Mouse (Mus musculus): ENCODE data around the gene Plppr2.

DNA sequence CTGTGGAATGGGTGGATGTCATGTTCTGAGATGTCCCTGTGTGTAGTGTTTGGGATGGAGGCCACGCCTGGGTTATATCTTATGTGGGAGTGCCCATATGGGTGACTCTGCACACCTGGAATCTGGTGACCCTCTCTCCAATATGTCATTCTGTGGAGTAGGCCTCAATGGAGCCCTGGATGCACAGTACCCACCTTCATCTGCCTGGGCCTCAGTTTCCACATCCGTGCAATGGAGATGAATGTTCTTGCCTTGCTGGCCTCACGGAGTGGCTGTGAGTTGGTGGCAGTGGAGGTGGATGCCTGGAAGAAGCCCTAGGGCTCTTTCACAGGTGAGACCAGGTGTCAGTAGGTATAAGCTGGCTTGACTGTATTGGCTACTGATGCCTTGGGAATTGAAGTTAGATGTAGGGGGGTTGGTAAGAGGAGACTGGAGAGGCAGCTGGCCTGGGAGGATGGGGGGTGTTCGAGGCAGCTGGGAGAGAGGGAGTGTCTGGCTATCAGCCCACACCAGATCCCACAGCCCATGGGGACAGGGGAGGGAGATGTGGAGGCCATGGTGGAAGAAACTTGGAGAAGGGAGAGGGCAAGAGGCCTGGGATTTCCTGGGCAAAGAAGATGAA lies 1.5 kb downstream of the Plppr2 start:
- no peak for TF ChIP-seq CTCF (IDR thresholded peaks at IDR 0.05; ENCODE audit: low read depth, low read length)
- TF ChIP-seq POLR2A (IDR thresholded peaks at IDR 0.05; ENCODE audit: insufficient read depth, low read length), result no peak
- no peak for TF ChIP-seq EP300 (IDR thresholded peaks at IDR 0.05; ENCODE audit: insufficient read depth, low read depth, low read length)

All from ES-Bruce4 (cell line).